Mouse (Mus musculus) layer of hippocampus, adult 8-10 months (tissue): ENCODE measurements at regions not wholly inside any gene's neighbourhood (a gene's known extent, or its start where the extent isn't known, plus 50 kb on each side); places are given as distances from the start of the nearest gene placed in this dataset.

Experiments used
- DNase-seq, 2 experiments: peaks; one replicate each; pipeline ENCODE4 v3.0.0; 2022; ENCODE audit warnings: low spot score in 2 of 2

DNA sequence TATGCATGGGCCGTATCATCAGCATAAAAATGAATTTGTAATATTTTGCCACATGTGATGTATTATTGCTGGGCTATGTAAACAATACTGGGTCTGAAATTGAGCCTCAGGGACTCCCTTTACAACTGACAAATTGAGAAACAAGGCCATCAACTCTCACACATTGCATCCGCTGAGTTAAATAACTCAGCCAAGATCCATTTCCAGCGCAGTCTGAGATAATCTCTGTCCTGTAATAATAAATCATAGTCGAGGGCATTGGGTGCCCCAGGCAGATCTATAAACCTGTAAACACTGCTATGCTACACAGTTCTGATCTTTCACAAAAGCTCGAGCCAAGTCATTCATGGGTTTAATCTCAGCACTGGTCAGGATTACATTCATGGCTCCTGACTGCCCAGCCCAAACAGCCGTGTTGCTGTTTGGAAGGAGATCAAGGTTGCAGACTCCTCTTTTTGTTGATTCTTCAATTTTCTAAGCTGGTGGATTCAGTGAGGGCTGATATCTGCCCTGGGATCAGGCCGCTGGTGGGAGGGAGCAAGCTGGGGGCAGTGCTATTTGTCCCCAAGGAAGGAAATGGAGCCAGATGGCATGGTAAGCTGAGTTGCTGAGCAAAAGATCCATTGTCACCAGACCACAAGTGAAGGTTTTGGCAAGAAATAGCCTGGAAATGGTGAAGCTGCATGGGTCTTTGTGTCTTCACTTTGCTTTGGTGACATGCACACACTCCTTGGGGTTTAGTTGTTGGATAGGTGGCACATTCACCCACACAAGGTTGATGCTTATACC is 160.0 kb upstream of the Bmper start:
- no peak for DNase-seq

DNA sequence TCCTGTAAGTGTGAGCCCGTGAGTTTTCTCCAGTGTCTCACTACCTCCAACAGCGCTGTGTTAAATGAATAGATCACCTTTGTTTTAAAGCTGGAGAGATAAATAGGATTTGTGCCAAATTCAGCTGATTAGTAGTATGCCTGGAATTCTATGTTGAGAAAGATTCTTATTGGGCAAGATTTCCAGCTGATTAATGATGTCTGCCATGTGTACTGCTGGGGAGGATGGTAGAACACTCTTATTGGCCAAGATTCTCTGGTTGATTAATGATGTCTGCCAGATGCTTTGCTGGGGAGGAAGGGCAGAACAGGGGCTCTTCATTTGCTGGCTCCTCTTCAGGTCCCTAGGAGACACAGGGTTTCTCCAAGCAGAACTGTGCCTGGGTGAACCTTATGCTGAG is 158.9 kb upstream of the Bmper start:
- DNase-seq, result no peak

DNA sequence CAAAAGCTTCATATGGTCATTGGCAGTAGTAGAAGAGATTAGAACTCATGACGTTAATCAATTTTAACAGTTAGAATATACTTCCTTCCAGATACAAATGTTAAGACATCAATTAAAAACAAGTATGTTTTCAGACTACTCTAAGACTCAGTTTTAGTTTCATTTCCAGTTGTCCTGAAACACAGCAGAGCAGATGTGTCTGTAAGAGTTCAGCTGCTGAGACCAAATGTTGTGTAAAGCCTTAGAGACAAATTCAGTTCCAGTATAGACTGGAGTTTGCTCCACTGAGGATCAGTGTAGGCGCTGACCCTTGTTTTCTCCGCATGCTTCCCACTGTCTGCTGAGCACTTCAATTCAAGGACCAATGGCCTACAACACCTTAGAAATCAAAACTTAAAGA is 158.1 kb upstream of the Bmper start:
- no peak for DNase-seq

DNA sequence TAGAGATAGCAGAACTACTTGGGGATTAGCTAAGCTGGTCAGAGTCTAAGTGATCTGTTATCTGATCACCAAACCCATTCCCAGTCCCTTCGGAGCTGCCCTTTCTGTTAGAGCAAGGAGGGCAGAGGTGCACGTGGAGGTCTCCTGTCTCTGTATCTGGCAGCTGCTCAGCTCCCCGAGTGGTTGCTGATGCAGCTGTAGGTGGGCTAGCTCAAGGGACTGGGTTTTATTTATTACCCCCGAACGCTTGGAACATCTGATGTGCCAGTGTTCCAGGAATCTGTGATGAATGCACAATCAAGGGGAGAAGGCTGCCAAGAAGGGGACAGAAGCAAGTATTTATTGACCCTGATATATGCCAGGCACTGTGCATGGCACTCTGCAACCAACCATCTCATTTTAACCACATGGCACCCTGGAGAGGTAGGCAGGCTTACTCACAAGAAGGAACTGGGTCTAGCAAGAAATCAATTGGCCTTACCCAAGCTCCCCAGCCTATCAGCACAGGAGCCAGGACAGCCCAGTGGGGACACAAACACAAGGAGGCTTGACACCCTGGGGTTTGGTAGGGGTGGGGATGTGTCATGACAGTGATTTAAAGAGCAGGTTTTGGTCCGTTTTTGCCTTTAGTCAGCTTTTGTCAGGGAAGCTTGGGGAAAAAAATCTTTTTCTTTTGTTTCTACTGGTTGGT is 154.6 kb upstream of the Bmper start:
- no peak for DNase-seq

DNA sequence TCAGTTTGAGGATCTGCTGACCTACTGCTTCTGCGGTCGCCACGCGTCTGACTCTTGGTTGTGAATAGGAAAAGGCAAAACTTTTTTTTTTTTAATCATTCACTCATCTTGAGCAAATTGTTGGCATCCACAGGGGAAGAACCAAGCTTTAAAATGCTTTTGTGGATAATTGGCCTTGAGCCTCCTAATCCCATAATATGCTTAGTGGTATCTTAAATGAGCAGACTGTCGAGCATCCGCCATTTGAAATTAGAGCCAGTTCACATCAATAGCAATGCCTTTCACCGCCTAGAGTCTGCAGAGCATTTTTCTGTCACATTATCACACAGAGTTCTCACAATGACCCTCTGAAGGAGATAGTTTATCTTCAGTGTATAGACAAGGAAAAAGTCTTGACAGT is 153.7 kb upstream of the Bmper start:
- no peak for DNase-seq

DNA sequence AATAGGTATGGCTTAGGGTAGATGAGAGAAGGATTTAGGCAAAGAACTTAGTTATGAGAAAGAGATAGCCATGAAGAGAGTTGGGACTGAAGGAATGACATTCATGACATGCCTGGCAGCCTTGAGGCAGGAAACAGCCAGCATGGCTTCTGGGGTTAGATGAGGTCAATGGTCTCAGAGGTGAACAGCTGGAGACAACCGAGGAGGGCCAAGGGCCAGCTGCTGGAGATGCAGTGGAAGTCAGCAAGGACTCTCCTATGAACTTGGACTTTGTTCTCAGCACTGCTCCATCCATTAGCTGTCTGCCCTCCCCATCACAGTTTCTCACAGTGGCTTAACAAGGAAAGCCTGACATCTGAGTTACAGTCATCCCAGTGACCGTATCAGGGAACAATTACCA is 151.9 kb upstream of the Bmper start:
- DNase-seq, result no peak

DNA sequence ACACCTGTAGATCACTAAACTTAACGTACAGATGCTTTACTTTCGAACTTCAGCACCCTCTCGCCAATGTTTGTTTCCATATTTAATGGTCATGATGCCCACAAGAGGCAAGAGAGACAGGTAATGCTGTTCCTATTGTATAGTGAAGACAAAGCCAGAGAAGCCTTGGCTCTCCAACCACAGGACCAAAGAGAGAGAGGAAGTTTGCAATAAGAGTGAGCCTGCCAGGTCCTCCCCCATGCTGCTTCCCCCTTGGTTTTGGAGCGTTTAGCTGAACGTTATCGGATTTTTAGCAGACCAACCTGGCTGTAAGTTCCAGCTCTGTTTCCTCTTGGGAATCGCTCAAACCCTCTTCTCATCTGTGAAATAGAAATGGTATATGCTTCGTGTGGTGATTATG is 150.1 kb upstream of the Bmper start:
- DNase-seq, result no peak

DNA sequence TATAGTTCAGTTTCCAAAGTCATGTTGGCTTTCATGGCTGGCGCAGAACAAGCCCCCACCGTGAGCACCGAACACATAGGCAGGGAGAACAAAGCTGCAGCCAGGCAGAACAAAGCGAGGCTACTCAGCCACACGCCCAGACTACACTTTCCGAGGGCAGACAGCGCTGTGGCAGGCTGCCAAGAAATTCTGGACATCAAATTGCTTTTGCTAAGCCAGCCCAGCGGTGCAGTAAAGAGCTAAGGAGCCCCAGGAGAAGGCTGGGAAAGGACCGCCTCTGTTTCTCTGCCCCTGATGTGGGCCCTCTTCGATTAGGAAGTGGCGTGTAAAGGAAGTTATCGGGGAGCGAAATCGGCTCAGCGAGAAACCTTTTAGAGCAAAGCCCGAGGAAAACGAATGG is 139.3 kb upstream of the Bmper start:
- peak; percentile 15 to 33 for DNase-seq

DNA sequence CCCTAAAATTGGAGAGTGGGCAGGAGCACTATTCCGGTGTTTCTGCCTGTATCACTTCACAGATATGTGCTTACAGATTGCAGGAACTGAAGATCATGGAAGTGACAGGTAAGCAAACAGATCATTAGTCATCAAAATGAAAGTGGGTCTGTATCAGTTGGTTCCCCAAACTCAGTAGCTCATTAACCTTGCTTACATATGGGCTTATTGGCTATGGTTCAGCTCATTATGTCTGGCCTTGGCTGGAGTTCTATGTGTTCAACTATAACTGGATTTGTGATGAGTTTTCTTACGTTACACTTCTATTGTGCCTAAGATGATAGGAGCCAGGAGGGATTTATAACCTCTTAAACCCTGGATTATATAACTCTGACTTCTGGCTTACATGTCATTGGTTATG is 133.5 kb upstream of the Bmper start:
- no peak for DNase-seq

DNA sequence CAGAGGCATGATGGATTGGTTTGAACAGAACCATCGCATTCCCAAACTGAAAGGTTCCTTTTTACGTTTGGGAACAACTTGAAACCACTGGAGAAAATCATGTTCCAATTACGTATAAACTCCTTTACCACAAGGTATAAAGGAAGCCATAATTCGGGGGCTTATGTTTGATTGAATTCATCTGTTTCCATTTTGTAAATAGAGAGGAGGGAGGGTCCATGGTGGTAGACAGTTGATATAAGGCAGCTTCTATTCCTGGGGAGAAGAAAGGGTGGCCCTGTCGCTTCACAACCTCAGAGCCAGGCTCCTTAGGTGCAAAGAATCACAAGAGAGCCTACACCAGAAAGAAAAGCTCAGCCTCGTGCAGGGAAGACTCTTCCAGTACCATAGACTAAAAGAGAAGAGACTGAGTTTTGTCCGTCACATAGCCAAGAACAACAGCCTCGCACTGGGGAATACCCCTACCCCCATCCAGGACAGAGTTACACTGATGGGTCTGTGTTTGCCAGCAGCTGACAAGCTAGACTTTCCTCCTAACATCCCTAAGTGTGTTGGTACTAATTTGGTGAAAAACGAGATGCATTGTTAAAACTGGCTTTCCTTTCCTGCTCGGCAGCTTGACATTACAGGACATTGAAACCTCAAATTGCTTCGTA is 125.6 kb upstream of the Bmper start:
- DNase-seq, result no peak

DNA sequence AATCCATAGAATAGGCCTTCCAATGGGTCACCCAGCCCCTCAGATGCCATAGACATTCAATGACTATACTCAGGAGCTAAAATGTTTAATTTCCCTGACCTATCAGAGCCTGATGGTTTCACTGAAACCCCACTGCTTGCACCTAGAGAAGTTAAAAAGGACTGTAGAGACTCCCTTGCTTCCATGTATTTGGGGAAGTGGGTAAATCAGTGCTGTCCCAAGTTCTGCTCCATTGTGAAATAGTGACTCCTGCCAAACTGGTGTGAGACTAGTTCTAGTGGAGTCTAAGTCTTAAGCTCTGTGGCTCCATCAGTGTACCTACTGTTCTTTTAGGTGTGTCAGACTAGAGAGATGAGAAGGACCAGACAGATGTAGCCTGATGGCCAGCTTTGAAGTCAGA is 121.3 kb upstream of the Bmper start:
- no peak for DNase-seq

DNA sequence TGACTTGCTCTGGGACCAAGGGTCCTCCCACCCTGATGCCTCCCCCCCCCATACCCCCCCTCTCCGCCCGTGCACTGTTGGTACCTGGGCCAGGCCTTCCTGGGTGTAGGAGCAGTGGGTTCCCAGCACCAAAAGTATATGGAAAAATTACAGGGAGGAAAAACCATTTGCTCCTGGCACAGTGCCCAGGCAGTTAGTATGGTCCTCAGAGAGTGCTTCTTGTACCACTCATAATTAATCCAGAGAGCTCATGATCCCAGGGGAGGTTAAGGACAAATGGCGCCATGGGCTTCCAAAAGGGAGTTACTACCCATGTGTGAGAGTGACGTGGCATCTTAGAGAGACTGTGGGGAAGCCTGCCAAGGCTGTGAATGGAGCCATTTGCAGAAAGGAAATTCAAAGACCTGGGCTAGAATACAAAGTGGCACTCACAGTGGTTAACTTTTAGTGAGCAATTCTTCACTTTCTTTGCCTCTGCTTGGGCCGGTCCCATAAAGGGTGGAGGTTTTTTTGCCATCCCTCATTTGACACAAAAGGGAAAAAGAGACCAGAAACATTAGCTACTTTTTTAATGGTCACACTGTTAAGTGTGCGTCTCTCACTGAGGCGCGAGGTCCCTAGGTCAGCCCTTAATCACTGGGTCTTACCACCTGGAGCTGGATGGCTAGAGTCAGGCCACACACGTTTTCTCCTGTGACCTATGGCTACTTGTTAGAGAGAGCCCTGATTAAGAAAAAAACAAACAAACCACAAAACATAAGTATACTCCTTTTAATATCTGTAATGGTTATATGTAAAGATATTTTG is 120.7 kb upstream of the Bmper start:
- DNase-seq, result peak; percentile 47 to 54

DNA sequence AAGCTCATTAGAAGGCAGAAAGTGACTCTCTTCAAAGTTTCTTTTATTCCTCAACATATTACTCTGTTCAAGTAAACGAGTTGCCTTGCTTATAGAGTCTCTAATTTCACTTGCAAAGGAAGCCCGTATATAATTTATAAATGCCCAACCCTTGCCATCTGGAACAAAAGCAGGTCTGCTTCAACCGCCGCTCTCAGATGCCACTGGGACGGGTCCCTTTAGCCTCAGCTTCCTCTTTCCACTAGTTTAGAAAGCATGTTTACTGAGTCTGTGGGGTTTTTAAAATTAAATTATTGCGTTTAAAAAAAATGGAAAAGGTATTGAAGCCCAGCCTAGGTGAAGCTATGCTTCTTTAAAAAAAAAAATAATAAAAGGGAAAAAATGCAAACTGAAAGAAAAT is 111.4 kb upstream of the Bmper start:
- no peak for DNase-seq

DNA sequence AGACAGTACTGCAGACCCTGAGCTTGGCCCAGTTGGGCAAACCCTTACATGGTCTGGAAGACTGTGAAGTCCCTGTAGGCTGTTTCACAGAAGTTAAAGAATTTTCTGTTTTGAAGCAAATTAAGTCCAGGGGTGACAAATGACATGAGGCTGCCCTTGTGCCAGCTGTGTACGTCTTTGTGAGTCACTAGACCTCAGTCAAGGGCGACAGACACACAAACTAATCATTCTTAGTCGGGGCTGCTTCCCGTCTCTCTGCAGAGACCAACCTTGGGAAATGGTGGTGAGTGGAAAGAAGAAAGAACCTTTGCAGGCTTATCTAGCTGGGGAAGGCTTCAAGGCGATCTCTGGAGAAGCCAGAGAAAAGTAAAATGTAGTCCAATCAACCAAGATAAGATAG is 107.8 kb upstream of the Bmper start:
- DNase-seq, result no peak

DNA sequence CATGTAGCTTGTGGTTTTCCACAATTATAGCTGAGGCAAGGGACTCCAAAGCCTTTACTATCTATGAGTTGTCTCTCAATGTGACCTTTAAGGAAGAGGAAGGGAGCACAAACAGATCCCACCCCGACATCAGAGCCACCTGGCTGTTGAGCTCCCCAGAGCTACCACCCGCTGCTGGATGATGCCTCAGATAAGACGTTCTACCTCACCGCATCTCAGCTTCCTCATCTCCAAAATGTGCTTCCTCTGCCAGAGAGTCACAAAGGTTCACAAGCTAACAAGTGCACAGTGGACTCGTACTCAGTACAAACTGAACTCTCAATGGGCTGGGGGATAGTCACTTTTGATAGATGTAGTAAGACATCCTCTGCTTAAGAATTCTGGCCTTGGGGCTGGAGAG is 107.3 kb upstream of the Bmper start:
- DNase-seq, result no peak

DNA sequence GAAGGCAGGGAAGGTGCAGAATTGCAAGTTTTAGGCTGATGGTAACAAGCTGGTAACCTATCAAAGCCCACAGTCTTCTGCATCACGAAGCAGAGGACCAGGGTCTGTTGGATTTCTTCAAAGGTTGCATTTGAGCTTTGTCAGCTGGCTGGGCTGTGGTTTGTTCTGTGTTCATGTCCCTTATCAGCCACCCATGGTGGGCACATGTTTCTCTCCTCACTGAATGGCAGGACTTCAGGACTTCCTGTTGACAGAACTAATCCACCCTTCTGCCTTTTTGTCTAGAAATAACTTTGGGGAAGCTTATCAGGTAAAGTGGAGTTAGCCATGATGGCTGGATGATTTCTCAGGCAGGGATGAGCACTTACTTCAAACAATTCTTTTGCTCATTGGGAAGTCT is 106.6 kb upstream of the Bmper start:
- no peak for DNase-seq

DNA sequence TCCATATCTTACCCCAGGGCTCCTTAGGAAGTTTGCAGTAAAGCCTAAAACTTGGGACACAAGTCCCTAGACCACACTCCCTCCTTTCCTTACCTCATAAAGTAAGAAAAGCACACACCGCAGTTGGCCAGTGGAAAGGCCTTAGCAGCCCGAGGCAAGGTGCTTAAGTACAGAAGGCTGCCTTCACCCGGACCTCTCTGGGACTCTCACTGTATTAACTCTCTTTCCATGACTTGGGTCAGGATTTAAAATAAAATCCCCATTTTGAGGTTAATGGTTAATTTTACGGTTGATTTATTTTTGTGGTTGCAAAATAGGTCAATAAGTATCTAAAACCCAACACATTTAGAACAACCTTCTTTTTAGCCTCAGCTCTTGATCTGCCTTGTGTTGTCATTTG is 103.1 kb upstream of the Bmper start:
- DNase-seq, result no peak

DNA sequence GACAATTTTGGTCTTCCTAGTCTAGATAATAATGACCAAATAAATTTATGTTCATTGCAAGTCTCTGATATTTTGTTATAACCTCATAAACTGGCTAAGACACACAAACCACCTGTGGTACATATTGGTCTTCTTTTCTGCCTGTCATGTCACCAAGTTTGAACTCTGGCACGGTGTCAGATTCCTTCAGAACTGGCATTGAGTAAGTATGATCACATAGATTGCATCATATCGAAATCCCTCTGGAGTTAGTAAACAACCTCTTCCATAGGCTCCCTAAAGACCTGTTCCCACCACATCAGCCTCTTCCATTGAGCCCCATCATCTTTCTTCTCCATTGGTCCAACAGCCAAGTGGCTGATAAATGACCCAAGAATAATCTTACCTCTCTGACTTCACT is 102.1 kb upstream of the Bmper start:
- DNase-seq, result no peak

DNA sequence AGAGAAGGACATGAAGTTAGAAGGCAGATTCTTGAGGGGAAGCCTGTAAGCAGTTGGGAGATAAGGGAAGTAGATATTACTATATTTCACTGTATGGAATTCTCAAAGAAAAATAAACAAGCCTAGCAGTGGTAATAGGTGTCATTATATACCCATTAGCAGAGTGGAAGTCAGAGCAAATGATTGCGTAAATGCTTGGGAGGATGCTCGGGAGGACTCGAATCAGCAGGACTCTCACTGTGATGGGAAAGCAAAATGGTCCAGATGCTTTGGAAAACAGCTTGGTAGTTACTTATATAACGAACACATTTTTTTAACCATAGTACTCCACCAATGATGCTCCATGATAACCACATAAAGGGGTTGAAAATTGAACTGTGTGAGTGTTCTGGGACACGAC is 100.4 kb upstream of the Bmper start:
- DNase-seq, result no peak

DNA sequence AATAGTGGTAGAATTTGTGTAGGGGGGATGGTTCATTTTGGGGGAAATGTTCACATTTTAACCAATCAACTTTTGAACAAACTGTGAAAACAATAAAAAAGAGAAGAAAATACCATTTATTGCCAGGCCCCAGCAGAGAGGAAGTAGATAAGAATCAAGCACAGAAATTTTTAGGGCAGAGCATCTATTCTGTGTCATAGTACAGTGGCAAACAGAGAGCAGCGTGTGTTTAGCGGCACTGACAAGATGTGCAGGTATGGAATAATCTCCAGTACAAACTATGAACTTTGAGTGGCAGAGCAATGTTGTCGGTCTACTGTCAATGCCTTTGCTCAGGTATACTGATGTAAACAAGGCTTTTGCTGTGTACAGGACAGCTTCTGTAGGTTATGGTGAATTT is 99.4 kb upstream of the Bmper start:
- no peak for DNase-seq

DNA sequence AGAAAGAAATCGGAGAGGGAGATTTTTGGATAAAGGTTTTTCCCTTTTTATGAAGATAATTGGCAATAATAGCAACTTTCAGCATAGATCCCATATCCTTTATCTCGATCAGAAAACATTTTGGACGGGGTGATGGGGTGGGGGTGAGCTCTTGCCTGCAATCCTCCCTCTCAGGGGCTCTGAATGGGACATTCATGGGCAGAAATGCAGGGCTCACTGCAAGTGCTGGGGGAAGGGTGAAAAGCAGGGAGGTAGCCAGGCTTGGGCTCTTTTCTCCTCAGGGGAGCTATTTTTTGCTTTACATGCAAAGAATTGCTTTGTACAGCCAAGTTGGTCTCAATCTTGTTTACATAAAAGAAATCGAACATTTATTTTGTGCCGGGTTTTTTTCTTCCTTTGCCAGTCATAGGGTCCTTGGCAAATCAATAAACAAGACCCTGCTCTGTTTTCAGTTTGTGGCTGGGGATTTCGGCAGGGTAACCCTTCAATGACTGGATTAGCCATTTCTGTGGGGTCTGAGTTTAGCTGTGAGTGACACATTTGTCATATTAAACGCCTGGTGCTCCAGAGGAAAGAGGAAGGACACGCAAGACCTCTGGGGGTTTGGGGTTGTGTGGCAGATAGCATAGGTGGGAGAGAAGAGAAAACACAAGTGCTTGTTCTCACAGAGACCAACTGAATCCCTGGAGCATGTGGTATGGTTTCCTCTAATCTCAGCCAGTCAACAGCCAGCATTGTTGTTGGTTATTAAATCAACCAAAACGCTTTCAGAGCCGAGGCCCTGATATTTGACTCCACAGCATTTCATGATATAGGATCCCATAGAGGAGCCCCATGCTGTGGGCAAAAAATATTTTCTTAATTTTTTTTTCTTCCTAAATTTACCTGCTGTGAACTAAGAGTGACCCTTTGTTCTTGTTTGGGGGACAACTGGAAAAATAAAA is 96.8 kb upstream of the Bmper start:
- no peak for DNase-seq
